Mouse (Mus musculus) neural tube, embryonic 11.5 days (tissue): Measurements from ENCODE around the gene Nmu. TPM values are rescaled to one million over a fixed set of nuclear protein-coding genes. Genes with fewer than 3 reads are reported as not detected.

Source experiments
- ATAC-seq: fragments of 200-750 bp; cut with Nextera tagmentation; 2 replicates; pipeline ENCODE4 v1.8.0; 2017; ENCODE audit warnings: moderate number of reproducible peaks, mild to moderate bottlenecking, moderate TSS enrichment, moderate library complexity; ENCODE audit not compliant: insufficient read depth, low FRiP score, low TSS enrichment
- DNase-seq: peaks from one replicate; pipeline ENCODE4 v3.0.0-alpha.2; 2015; ENCODE audit warnings: low spot score
- H3K27ac ChIP-seq: fragments of 300-500 bp; sonication (generic); 2 replicates; pipeline ENCODE4 v1.5.1; 2014; ENCODE audit warnings: low read depth, mild to moderate bottlenecking, low read length
- H3K27me3 ChIP-seq: fragments of 300-500 bp; sonication (generic); 2 replicates; pipeline ENCODE4 v1.6.1; 2014; ENCODE audit warnings: mild to moderate bottlenecking, low read length, mixed read lengths; ENCODE audit not compliant: control insufficient read depth, insufficient read depth
- H3K36me3 ChIP-seq: fragments of 300-500 bp; sonication (generic); 2 replicates; pipeline ENCODE4 v1.6.1; 2014; ENCODE audit warnings: mild to moderate bottlenecking, low read length, moderate library complexity, mixed read lengths; ENCODE audit not compliant: control insufficient read depth, insufficient read depth
- H3K4me1 ChIP-seq: fragments of 300-500 bp; sonication (generic); 2 replicates; pipeline ENCODE4 v1.6.1; 2014; ENCODE audit warnings: low read length, mixed read lengths; ENCODE audit not compliant: control insufficient read depth, insufficient read depth
- H3K4me2 ChIP-seq: fragments of 300-500 bp; sonication (generic); 2 replicates; pipeline ENCODE4 v1.6.1; 2014; ENCODE audit warnings: low read depth, mild to moderate bottlenecking, moderate library complexity
- H3K4me3 ChIP-seq: fragments of 300-500 bp; sonication (generic); 2 replicates; pipeline ENCODE4 v1.5.1; 2014; ENCODE audit warnings: low read depth, low read length
- H3K9ac ChIP-seq: fragments of 300-500 bp; sonication (generic); 2 replicates; pipeline ENCODE4 v1.6.1; 2014; ENCODE audit warnings: mild to moderate bottlenecking, low read length
- H3K9me3 ChIP-seq: fragments of 300-500 bp; sonication (generic); 2 replicates; pipeline ENCODE4 v1.6.1; 2016; ENCODE audit warnings: low read length; ENCODE audit not compliant: control insufficient read depth
- WGBS: fragments of 180-500 bp; shearing (Covaris S2); extraction: QIAGEN DNeasy Blood & Tissue Kit; methylation state at CpG from one replicate; pipeline ENCODE4 v1.1.7; 2014; 5-methylcytosine and 5-hydroxymethylcytosine counted together
- polyA plus RNA-seq: library from polyadenylated mRNA; unstranded; fragments of >200 nt; fragmentation: Nextera tagmentation; extraction: Ambion mirVana; gene quantifications from 2 replicates; pipeline ENCODE4 v1.2.1, GENCODE M21; 2014

Gene Nmu
- polyA plus RNA-seq, 1 experiment from 2014 or later, result not detected

DNA sequence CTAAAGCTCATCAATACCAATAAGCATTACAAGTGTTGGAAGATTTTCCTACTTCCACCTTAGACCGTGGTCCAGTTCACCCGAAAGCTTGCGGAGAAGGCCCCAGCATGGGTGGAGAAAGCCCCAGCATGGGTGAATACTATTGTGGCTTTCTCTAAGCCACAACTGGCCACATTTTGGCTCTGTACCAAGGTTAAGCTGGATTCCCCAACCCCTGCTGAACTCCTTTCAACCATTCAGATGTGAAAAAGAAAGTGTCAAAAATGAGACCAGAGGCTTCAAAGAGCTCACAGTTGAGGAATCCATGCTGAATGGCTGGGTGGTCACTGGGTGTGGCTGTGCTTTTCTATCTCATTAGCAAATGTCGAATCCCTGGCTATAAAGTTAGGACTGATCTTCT, 29.8 kb downstream of the Nmu start:
- no peak overlapping the region for H3K4me2 ChIP-seq
- no peak overlapping the region for H3K9ac ChIP-seq
- H3K9me3 ChIP-seq, result no peaks in the 10 kb centered on the region
- WGBS, result 87% methylated on average over 4 of the region's 4 CpGs
- no peaks in the 10 kb centered on the region for H3K36me3 ChIP-seq
- H3K4me3 ChIP-seq, result no peak overlapping the region
- H3K27me3 ChIP-seq, result no peaks in the 10 kb centered on the region
- DNase-seq (no peak), ATAC-seq (no peak)
- no peaks in the 10 kb centered on the region for H3K4me1 ChIP-seq
- no peak overlapping the region for H3K27ac ChIP-seq

- no peak for ATAC-seq
- Histone ChIP-seq H3K9ac (no peak within 1 kb of the TSS), H3K9me3 (no peaks in the 10 kb centered on the region), H3K4me2 (no peak within 1 kb of the TSS), H3K27me3 (no peaks in the 10 kb centered on the region), H3K4me1 (no peaks in the 10 kb centered on the region), H3K36me3 (no peaks in the 10 kb centered on the region), H3K4me3 (no peak within 1 kb of the TSS), H3K27ac (no peak within 1 kb of the TSS)
- 91% methylated on average over 7 of the region's 7 CpGs for WGBS
- no peak for DNase-seq
Observed at GRCm38 (mm10) chr5:76330953-76331352, 32.6 kb downstream of the Nmu start, which contains the start of gene Pdcl2. Gene Pdcl2 (minus strand): TSS chr5:76331156.

DNA sequence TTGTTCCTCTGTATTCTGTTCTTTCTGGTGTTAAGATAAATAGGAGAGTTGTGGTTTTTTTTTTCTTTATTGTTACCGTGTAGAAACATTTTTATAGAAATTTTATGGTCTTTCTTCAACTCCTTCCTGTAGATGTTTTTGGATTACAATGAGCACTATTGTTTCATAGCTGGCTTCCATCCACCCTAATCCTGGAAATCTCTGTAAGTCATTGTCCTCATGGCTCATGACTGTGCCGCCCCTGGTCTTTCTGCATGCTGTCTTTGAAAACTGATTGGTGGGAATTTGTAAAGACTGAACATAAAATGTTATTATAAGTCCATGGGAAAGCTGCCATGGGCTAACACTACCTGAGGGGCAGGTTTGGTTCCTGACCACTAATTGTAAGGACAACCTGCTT, 36.3 kb downstream of the Nmu start:
- H3K9me3 ChIP-seq, result no peaks in the 10 kb centered on the region
- no peak overlapping the region for H3K27ac ChIP-seq
- H3K9ac ChIP-seq, result no peak overlapping the region
- no peak overlapping the region for H3K4me3 ChIP-seq
- no peaks in the 10 kb centered on the region for H3K36me3 ChIP-seq
- H3K27me3 ChIP-seq, result no peaks in the 10 kb centered on the region
- ATAC-seq (no peak), DNase-seq (no peak)
- no peaks in the 10 kb centered on the region for H3K4me1 ChIP-seq
- H3K4me2 ChIP-seq, result no peak overlapping the region
- 74% methylated on average over 2 of the region's 2 CpGs for WGBS

DNA sequence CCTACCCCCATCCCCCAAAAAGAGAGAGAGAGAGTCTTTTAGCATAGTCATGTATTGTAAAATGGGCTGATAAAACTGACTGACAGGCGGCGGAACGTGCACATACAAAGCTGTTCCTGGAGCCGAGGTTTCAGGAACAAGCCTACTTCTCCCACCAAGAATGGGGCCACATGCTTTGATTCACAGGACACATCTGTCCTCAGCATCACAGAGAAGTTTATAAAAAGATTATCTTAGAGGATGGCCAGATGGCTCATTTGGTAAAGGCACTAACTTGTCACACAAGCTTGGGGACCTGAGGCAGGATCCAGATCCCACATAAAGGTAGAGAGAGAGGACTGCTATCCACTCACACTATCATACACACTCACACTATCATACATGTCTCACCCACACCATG, 38.5 kb downstream of the Nmu start:
- no peak for DNase-seq
- 95% methylated on average over 4 of the region's 4 CpGs for WGBS
- no peak for ATAC-seq
- H3K36me3 ChIP-seq, result no peaks in the 10 kb centered on the region
- no peak overlapping the region for H3K9ac ChIP-seq
- no peak overlapping the region for H3K4me3 ChIP-seq
- no peaks in the 10 kb centered on the region for H3K9me3 ChIP-seq
- no peaks in the 10 kb centered on the region for H3K27me3 ChIP-seq
- H3K4me1 ChIP-seq, result no peaks in the 10 kb centered on the region
- H3K4me2 ChIP-seq, result no peak overlapping the region
- no peak overlapping the region for H3K27ac ChIP-seq

- no peak overlapping the region for H3K4me3 ChIP-seq
- DNase-seq (peak; percentile 29), ATAC-seq (no peak)
- H3K27ac ChIP-seq, result no peak overlapping the region
- H3K4me1 ChIP-seq, result no peaks in the 10 kb centered on the region
- H3K27me3 ChIP-seq, result no peaks in the 10 kb centered on the region
- H3K9ac ChIP-seq, result no peak overlapping the region
- WGBS, result 36% methylated on average over 11 of the region's 11 CpGs
- H3K9me3 ChIP-seq, result no peaks in the 10 kb centered on the region
- H3K36me3 ChIP-seq, result no peaks in the 10 kb centered on the region
- no peak overlapping the region for H3K4me2 ChIP-seq
Observed at GRCm38 (mm10) chr5:76321249-76322196, 42.1 kb downstream of the Nmu start.

- no peak overlapping the region for H3K4me2 ChIP-seq
- H3K27me3 ChIP-seq, result no peaks in the 10 kb centered on the region
- H3K27ac ChIP-seq, result no peak overlapping the region
- WGBS, result 76% methylated on average over 2 of the region's 2 CpGs
- ATAC-seq, result no peak
- H3K9ac ChIP-seq, result no peak overlapping the region
- H3K4me3 ChIP-seq, result no peak overlapping the region
- peaks cover 4% of the 10 kb centered on the region; the same call in 1 of the 2 replicates for H3K4me1 ChIP-seq
- H3K36me3 ChIP-seq, result no peaks in the 10 kb centered on the region
- no peaks in the 10 kb centered on the region for H3K9me3 ChIP-seq
- no peak for DNase-seq
Observed at GRCm38 (mm10) chr5:76308206-76308605, 55.4 kb downstream of the Nmu start.

- H3K27me3 ChIP-seq, result no peaks in the 10 kb centered on the region
- peaks cover 8% of the 10 kb centered on the region; the same call in 1 of the 2 replicates for H3K4me1 ChIP-seq
- H3K27ac ChIP-seq, result no peak overlapping the region
- 44% methylated on average over 3 of the region's 3 CpGs for WGBS
- DNase-seq (no peak), ATAC-seq (no peak)
- H3K4me2 ChIP-seq, result no peak overlapping the region
- no peak overlapping the region for H3K4me3 ChIP-seq
- H3K9me3 ChIP-seq, result no peaks in the 10 kb centered on the region
- no peaks in the 10 kb centered on the region for H3K36me3 ChIP-seq
- no peak overlapping the region for H3K9ac ChIP-seq
Observed at GRCm38 (mm10) chr5:76306261-76306660, 57.3 kb downstream of the Nmu start.

- no peaks in the 10 kb centered on the region for H3K36me3 ChIP-seq
- peak overlapping the region; percentile 83 for H3K4me2 ChIP-seq
- ATAC-seq (no peak), DNase-seq (peak; percentile 12)
- no peaks in the 10 kb centered on the region for H3K27me3 ChIP-seq
- H3K9ac ChIP-seq, result no peak overlapping the region
- H3K4me1 ChIP-seq, result peaks cover 8% of the 10 kb centered on the region; the same call in 1 of the 2 replicates
- H3K9me3 ChIP-seq, result no peaks in the 10 kb centered on the region
- no peak overlapping the region for H3K27ac ChIP-seq
- 4% methylated on average over 8 of the region's 8 CpGs for WGBS
- peak overlapping the region; percentile 84 for H3K4me3 ChIP-seq
Observed at GRCm38 (mm10) chr5:76305616-76306015, 58.0 kb downstream of the Nmu start.
